Mouse (Mus musculus) ES-E14 (cell line): Measurements from ENCODE around the gene Grk6.

Experiments
- CHD2 ChIP-seq: IDR thresholded peaks from 2 replicates; pipeline ENCODE4 v1.6.1; 2014; ENCODE audit warnings: mild to moderate bottlenecking, low read depth, low read length, inconsistent platforms
- HCFC1 ChIP-seq: IDR thresholded peaks from 2 replicates; pipeline ENCODE4 v1.6.1; 2012; ENCODE audit warnings: low read length, inconsistent platforms, borderline replicate concordance; ENCODE audit not compliant: insufficient read depth
- MAFK ChIP-seq: IDR thresholded peaks from 2 replicates; pipeline ENCODE4 v1.6.1; 2014; ENCODE audit warnings: mild to moderate bottlenecking, low read depth, low read length, inconsistent platforms; ENCODE audit not compliant: insufficient read depth
- ZC3H11A ChIP-seq: IDR thresholded peaks from 2 replicates; pipeline ENCODE4 v1.6.1; 2012; ENCODE audit warnings: low read depth, mild to moderate bottlenecking, inconsistent platforms, low read length, borderline replicate concordance
- ZNF384 ChIP-seq: IDR thresholded peaks from 2 replicates; pipeline ENCODE4 v1.6.1; 2012; ENCODE audit warnings: low read depth, low read length, inconsistent platforms

- no peak for TF ChIP-seq HCFC1
- TF ChIP-seq CHD2: no peak
- TF ChIP-seq ZC3H11A: no peak
- no peak for TF ChIP-seq ZNF384
- TF ChIP-seq MAFK: no peak
Observed at GRCm38 (mm10) chr13:55479008-55479407, 34.1 kb downstream of the Grk6 start.
